Mouse (Mus musculus) spleen, adult 12 weeks (tissue): Measurements from ENCODE around the gene Gm32687.
"Not testable (repeated sequence)": the region's sequence is repeated elsewhere in the genome, so short reads cannot be mapped to it uniquely, and the experiment has no call there.

Experiments used
- DNase-seq: peaks from one replicate; pipeline ENCODE4 v3.0.0; 2022; ENCODE audit warnings: low spot score

Gene Gm32687

GRCm38 (mm10) chr10:81863409-81864407 is at the start of gene Gm32687:
Gene Gm32687 (plus strand): TSS chr10:81863934.
- DNase-seq: not testable (repeated sequence)

GRCm38 (mm10) chr10:81846219-81846618 is 17.5 kb upstream of the Gm32687 start:
- DNase-seq: not testable (repeated sequence)

GRCm38 (mm10) chr10:81929842-81930743 is 66.4 kb downstream of the Gm32687 start, which contains the start of gene Zfp781:
Gene Zfp781 (minus strand): TSS chr10:81930480.
- not testable (repeated sequence) for DNase-seq
